Mouse (Mus musculus): ENCODE measurements around the gene Greb1. TPM values are rescaled to one million over a fixed set of nuclear protein-coding genes. Genes with fewer than 3 reads are reported as not detected.

The Greb1 gene
- polyA plus RNA-seq, 1 experiment from 2014 or later = 4.3 TPM

DNA sequence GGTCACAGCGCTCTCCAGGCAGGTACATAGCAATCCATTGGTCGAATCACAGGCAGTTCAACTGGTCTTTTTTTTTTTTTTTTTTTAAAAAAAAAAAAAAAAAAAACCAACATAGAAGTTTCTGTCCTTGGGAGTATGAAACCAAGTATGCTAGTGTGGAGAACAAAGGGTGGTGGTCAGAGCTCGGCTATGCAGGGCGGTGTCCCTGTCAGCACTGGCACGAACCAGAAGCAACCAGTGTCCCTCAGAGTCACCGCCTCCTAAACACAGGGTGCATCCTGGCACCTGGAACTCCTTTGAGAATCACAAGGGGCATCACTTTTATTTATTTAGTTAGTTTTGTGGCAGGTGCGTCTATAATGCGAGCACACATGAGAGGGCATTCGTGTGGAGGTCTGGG lies 47.1 kb downstream of the Greb1 start:
- Histone ChIP-seq H3K4me2 (peak overlapping the region; percentile 39; the same call in 1 of the 2 replicates), H3K4me3 (replicated peaks) (no peak overlapping the region), H3K36me3 (no peaks in the 10 kb centered on the region), H3K9ac (no peak overlapping the region), H3K27me3 (0 out of 2 replicates have a peak, but pooled peaks cover 5% of the 10 kb centered on the region), H3K9me3 (replicated peaks) (no peaks in the 10 kb centered on the region), H3K27ac (no peak overlapping the region), H3K4me1 (peaks cover 15% of the 10 kb centered on the region)
- ATAC-seq (replicated peaks; ENCODE audit: low FRiP score) = no peak
- 56% methylated on average over 9 of the region's 9 CpGs for WGBS

DNA sequence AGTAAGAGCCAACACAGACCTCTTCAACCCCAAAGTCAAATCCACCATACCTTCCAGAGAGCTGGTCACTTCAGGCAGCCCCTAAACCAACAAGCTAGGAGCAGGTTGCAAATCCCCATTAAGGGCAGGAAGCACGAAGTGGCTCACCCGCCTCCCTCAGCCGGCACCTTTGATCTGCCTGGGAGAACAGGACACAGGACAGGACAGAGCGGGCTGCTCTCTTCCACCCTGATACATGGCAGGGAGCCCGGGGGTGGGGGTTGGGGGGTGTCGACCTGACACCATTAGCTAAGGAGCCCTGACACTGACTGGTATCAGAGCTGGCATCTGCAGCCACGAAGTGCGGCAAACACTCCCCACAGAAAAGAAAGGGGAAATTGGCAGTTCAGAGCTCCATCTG lies 47.6 kb downstream of the Greb1 start:
- ATAC-seq (replicated peaks; ENCODE audit: low FRiP score) = peak; percentile 68
- Histone ChIP-seq H3K9ac (no peak overlapping the region), H3K27me3 (0 out of 2 replicates have a peak, but pooled peaks cover 5% of the 10 kb centered on the region), H3K4me2 (peak overlapping the region; percentile 39), H3K27ac (no peak overlapping the region), H3K4me1 (peaks cover 15% of the 10 kb centered on the region), H3K4me3 (replicated peaks) (no peak overlapping the region), H3K9me3 (replicated peaks) (no peaks in the 10 kb centered on the region), H3K36me3 (no peaks in the 10 kb centered on the region)
- WGBS = 5% methylated on average over 8 of the region's 8 CpGs

DNA sequence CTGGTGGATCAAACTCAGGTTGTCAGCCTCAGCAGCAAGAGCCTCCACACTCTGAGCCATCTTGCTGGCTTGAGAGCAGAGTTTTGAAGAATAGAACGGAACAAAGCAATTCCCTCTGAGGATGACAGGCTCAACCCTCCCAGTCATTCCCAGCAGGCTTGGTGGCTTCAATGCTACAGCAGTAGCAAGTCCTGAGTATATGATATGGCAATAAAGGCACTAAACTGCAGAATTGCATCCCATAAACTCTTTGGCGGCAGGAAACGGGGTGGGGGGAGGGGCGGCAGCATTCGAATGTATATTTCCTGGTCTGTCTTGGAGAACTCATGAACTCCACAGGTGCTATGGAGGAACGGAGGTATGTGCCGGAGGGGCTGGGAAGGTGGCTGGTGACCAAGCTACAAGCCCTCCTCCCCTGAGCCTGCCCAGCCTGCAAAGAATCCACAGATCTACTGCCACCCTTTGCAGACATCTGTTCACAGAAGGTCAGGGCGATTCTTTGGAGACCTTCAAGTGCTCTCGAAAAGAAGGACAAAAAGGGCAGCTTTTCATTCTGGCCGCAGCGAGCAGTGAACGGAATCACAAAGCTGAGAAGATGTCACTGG lies 48.3 kb downstream of the Greb1 start:
- H3K9me3 ChIP-seq (replicated peaks) = no peaks in the 10 kb centered on the region
- no peaks in the 10 kb centered on the region for H3K36me3 ChIP-seq
- H3K9ac ChIP-seq = no peak overlapping the region
- no peak overlapping the region for H3K4me3 ChIP-seq (replicated peaks)
- H3K4me1 ChIP-seq = peaks cover 15% of the 10 kb centered on the region
- H3K4me2 ChIP-seq = peak overlapping the region; percentile 39; the same call in 1 of the 2 replicates
- 0 out of 2 replicates have a peak, but pooled peaks cover 5% of the 10 kb centered on the region for H3K27me3 ChIP-seq
- 0 out of 2 replicates have a peak, but pooled peaks have one; percentile 26 for ATAC-seq (replicated peaks; ENCODE audit: low FRiP score)
- no peak overlapping the region for H3K27ac ChIP-seq
- 19% methylated on average over 12 of the region's 12 CpGs for WGBS

GRCm38 (mm10) chr12:16751609-16752008 lies 49.1 kb downstream of the Greb1 start:
- Histone ChIP-seq H3K4me3 (replicated peaks) (no peak overlapping the region), H3K27me3 (0 out of 2 replicates have a peak, but pooled peaks cover 5% of the 10 kb centered on the region), H3K4me2 (no peak overlapping the region), H3K4me1 (peaks cover 15% of the 10 kb centered on the region), H3K36me3 (no peaks in the 10 kb centered on the region), H3K9me3 (replicated peaks) (no peaks in the 10 kb centered on the region), H3K27ac (no peak overlapping the region), H3K9ac (no peak overlapping the region)
- 87% methylated on average over 6 of the region's 6 CpGs for WGBS
- ATAC-seq (replicated peaks; ENCODE audit: low FRiP score) = no peak

DNA sequence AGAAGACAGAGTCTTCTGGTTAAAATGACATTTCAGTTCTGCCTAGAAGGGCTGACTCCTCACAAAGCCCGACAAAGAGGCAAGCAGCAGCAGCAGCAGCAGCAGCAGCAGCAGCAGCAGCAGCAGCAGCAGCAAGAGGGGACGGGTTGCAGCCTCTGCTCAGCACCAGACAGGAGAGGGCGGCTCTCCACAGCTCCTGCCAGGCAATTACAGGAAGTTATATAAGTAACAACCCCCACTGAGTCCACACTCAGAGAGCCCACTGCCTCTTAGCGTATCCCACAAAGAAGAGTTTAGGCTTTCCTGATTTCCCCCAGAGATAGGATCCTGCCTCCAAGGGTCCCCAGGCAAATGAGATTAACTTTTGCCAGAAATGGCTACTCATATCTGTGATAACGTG lies 60.6 kb downstream of the Greb1 start:
- ATAC-seq (replicated peaks; ENCODE audit: low FRiP score) = no peak
- 18% methylated on average over 5 of the region's 5 CpGs for WGBS
- H3K4me3 ChIP-seq (replicated peaks) = no peak overlapping the region

DNA sequence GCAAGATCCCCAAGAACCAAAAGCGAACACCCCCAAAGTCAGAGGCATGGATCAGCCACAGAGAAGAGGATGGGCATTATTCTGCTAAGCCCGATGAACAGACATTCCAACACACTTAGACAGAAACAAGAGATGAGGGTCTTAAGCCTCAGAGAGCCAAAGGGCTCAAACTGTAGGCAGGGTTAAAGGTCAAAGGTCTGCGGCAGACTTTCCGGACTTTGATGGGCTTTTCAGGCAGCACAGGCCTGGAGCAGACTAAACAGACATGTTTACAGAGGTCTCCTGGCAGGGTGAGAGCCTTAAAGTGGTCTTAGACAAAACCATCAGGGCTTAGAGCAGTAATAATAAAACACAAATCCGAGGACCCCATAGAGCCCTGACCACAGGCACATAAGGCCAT lies 63.4 kb downstream of the Greb1 start:
- Histone ChIP-seq H3K4me3 (replicated peaks) (no peak overlapping the region), H3K27ac (no peak overlapping the region), H3K27me3 (no peaks in the 10 kb centered on the region), H3K9ac (no peak overlapping the region), H3K36me3 (no peaks in the 10 kb centered on the region), H3K4me1 (peaks cover 19% of the 10 kb centered on the region), H3K4me2 (no peak overlapping the region), H3K9me3 (replicated peaks) (no peaks in the 10 kb centered on the region)
- WGBS = 31% methylated on average over 5 of the region's 5 CpGs
- no peak for ATAC-seq (replicated peaks; ENCODE audit: low FRiP score)

More for the DNA sequence above, 60.6 kb downstream of the Greb1 start:
- no peaks in the 10 kb centered on the region for H3K36me3 ChIP-seq
- no peak overlapping the region for H3K27ac ChIP-seq
- H3K9ac ChIP-seq = no peak overlapping the region
- H3K4me1 ChIP-seq = peaks cover 9% of the 10 kb centered on the region
- no peaks in the 10 kb centered on the region for H3K9me3 ChIP-seq (replicated peaks)
- 0 out of 2 replicates have a peak overlapping the region, but pooled peaks have one; percentile 25 for H3K4me2 ChIP-seq
- no peaks in the 10 kb centered on the region for H3K27me3 ChIP-seq

DNA sequence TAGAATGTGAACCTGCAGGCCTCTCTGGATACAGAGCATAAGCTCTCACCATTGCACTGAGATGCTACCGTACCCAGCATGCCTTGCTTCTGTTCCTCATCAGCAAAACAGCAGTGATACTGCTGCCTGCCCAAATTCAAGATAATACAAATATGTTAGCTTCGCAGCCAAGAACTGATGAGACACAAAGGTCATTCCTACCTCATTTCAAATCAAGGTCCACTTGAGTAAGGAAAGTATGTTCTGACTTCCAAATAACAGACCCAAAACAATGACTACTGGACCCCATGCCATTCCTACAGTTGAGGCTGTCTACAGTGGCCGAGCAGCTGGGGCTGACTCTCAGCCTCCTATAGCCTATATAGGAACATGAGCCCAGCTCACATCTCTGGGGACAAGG lies 66.0 kb downstream of the Greb1 start:
- no peaks in the 10 kb centered on the region for H3K27me3 ChIP-seq
- no peak overlapping the region for H3K27ac ChIP-seq
- H3K4me3 ChIP-seq (replicated peaks) = no peak overlapping the region
- no peak overlapping the region for H3K9ac ChIP-seq
- no peaks in the 10 kb centered on the region for H3K9me3 ChIP-seq (replicated peaks)
- peaks cover 36% of the 10 kb centered on the region for H3K4me1 ChIP-seq
- WGBS = 86% methylated on average over 3 of the region's 3 CpGs
- ATAC-seq (replicated peaks; ENCODE audit: low FRiP score) = no peak
- no peak overlapping the region for H3K4me2 ChIP-seq
- H3K36me3 ChIP-seq = no peaks in the 10 kb centered on the region

GRCm38 (mm10) chr12:16734009-16734408 lies 66.7 kb downstream of the Greb1 start:
- H3K4me3 ChIP-seq (replicated peaks) = no peak overlapping the region
- no peak overlapping the region for H3K4me2 ChIP-seq
- H3K36me3 ChIP-seq = no peaks in the 10 kb centered on the region
- ATAC-seq (replicated peaks; ENCODE audit: low FRiP score) = peak; percentile 54; the same call in 1 of the 2 replicates
- H3K9ac ChIP-seq = no peak overlapping the region
- peak overlapping the region; percentile 43; the same call in 1 of the 2 replicates for H3K27ac ChIP-seq
- H3K4me1 ChIP-seq = peaks cover 35% of the 10 kb centered on the region
- 19% methylated on average over 8 of the region's 8 CpGs for whole genome bisulfite sequencing
- no peaks in the 10 kb centered on the region for H3K27me3 ChIP-seq
- no peaks in the 10 kb centered on the region for H3K9me3 ChIP-seq (replicated peaks)

DNA sequence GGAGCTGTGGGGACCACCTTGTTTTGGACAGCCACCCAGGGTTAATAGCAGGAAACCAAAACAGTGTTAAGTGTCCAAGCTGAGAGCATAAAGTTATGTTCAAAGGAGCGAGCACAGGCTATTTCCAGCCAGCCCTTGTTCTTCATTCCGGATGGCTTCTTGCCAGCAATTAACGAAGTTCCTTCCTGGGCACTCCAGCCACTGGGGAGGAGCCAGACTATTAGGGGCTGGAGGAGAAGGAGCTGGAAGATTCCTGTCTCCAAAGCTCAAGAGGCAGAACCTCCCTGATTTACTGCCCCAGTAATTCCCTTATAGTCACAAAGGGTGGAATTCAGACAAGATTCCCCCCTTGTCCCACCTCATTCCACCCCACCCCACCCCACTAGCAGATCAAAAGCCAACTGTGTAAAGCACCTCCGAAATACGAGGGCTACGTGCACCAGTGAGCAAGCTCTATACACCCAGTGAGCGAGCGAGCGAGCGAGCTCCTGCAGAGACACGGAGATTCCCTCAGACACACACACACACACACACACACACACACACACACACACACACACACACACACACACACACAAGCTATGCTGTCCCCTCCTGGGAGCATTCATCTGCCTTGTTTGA lies 69.5 kb downstream of the Greb1 start:
- Histone ChIP-seq H3K27ac (peak overlapping the region; percentile 88), H3K4me3 (replicated peaks) (peak overlapping the region; percentile 13; the same call in 1 of the 2 replicates), H3K4me1 (peaks cover 33% of the 10 kb centered on the region), H3K9ac (no peak overlapping the region), H3K9me3 (replicated peaks) (no peaks in the 10 kb centered on the region), H3K4me2 (peak overlapping the region; percentile 51), H3K36me3 (no peaks in the 10 kb centered on the region), H3K27me3 (no peaks in the 10 kb centered on the region)
- peak; percentile 90 for ATAC-seq (replicated peaks; ENCODE audit: low FRiP score)
- 3% methylated on average over 11 of the region's 11 CpGs for WGBS

DNA sequence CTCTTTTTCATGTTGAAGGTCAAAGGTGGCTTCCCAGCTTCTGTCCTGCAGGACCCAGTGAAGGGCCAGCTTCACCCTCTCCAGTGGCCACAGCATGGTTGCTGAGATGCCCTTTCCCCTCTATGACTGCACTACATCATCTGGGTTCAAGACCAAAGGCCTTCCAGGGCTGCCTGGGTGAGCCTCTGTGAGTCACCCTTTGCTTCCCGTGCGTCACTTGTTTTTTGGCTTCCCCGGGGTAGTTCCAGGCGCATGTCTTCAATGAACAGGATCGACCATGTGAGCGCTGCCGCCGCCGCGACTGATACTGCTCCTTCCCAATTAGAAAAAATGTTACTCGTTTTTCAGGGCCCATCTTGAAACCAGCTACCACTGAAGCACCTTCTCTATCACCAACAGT lies 70.5 kb downstream of the Greb1 start:
- ATAC-seq (replicated peaks; ENCODE audit: low FRiP score) = no peak
- WGBS = 80% methylated on average over 11 of the region's 11 CpGs
- peak overlapping the region; percentile 88 for H3K27ac ChIP-seq
- H3K9me3 ChIP-seq (replicated peaks) = no peaks in the 10 kb centered on the region
- peaks cover 33% of the 10 kb centered on the region for H3K4me1 ChIP-seq
- no peak overlapping the region for H3K9ac ChIP-seq
- H3K27me3 ChIP-seq = no peaks in the 10 kb centered on the region
- H3K36me3 ChIP-seq = no peaks in the 10 kb centered on the region
- no peak overlapping the region for H3K4me3 ChIP-seq (replicated peaks)
- no peak overlapping the region for H3K4me2 ChIP-seq

- H3K9me3 ChIP-seq (replicated peaks) = no peaks in the 10 kb centered on the region
- H3K4me2 ChIP-seq = no peak overlapping the region
- no peak overlapping the region for H3K27ac ChIP-seq
- no peaks in the 10 kb centered on the region for H3K36me3 ChIP-seq
- no peak for ATAC-seq (replicated peaks; ENCODE audit: low FRiP score)
- H3K9ac ChIP-seq = no peak overlapping the region
- no peaks in the 10 kb centered on the region for H3K27me3 ChIP-seq
- H3K4me1 ChIP-seq = peaks cover 28% of the 10 kb centered on the region
- H3K4me3 ChIP-seq (replicated peaks) = no peak overlapping the region
- WGBS = 88% methylated on average over 5 of the region's 5 CpGs
Observed at GRCm38 (mm10) chr12:16728221-16728620, 72.5 kb downstream of the Greb1 start.

DNA sequence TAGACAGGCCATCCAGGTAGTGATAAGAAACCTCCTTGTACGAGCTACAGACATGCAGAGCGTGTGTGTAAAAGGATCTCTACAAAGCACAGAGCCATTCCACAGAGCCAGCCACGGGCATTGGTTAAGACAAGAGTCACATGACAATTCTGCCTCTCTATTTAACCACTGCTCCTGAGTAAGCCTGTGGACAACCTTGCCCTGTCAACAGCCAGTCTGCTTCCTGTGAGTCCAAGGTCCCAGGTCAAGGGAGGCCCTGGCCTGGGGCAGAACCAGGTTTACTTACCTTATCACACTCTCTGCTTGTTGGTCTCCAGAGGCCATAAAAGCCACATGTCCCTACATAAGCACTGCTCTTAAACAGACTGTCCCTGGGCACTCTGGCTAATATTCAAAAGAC lies 74.5 kb downstream of the Greb1 start:
- Histone ChIP-seq H3K4me3 (replicated peaks) (no peak overlapping the region), H3K4me1 (peaks cover 20% of the 10 kb centered on the region), H3K27me3 (no peaks in the 10 kb centered on the region), H3K9me3 (replicated peaks) (no peaks in the 10 kb centered on the region), H3K4me2 (no peak overlapping the region), H3K9ac (no peak overlapping the region), H3K36me3 (no peaks in the 10 kb centered on the region), H3K27ac (no peak overlapping the region)
- WGBS = 71% methylated on average over 3 of the region's 3 CpGs
- ATAC-seq (replicated peaks; ENCODE audit: low FRiP score) = no peak

All from kidney, embryonic 15.5 days (tissue).